Mouse (Mus musculus) ovary, adult 18-20 months (tissue): ENCODE results near the gene Krt34.

Experiments
- DNase-seq: peaks from one replicate; pipeline ENCODE4 v3.0.0; 2022; ENCODE audit warnings: low spot score, mixed read lengths

The Krt34 gene

GRCm38 (mm10) chr11:100041454-100041853 is at the start of gene Krt34:
Krt34 (minus strand) TSS chr11:100041554.
- DNase-seq = no peak

GRCm38 (mm10) chr11:100088378-100089025 is 47.1 kb upstream of the Krt34 start:
- no peak for DNase-seq

- no peak for DNase-seq
Measured at GRCm38 (mm10) chr11:100087861-100088260, 46.5 kb upstream of the Krt34 start, which contains the start of gene Krt32. Krt32 (minus strand) TSS chr11:100088226.

GRCm38 (mm10) chr11:100073873-100074272 is 32.5 kb upstream of the Krt34 start:
- DNase-seq = no peak

GRCm38 (mm10) chr11:100067293-100068036 is 26.1 kb upstream of the Krt34 start:
- no peak for DNase-seq

GRCm38 (mm10) chr11:100066236-100067010 is 25.1 kb upstream of the Krt34 start:
- DNase-seq = no peak

GRCm38 (mm10) chr11:100058875-100059274 is 17.5 kb upstream of the Krt34 start:
- DNase-seq = no peak

- DNase-seq = no peak
Measured at GRCm38 (mm10) chr11:100055686-100056655, 14.6 kb upstream of the Krt34 start.

GRCm38 (mm10) chr11:100050451-100050850 is 9.1 kb upstream of the Krt34 start, which contains the start of gene Krt31:
Krt31 (minus strand) TSS chr11:100050551.
- no peak for DNase-seq

GRCm38 (mm10) chr11:100047193-100047592 is 5.8 kb upstream of the Krt34 start:
- no peak for DNase-seq

- no peak for DNase-seq
Measured at GRCm38 (mm10) chr11:100046303-100046866, 5.0 kb upstream of the Krt34 start.

- DNase-seq = no peak
Measured at GRCm38 (mm10) chr11:100029768-100030167, 11.6 kb downstream of the Krt34 start, which contains the start of gene Krt33b. Krt33b (minus strand) TSS chr11:100029868.

- DNase-seq = no peak
Measured at GRCm38 (mm10) chr11:100021438-100021837, 19.9 kb downstream of the Krt34 start.

- DNase-seq = no peak
Measured at GRCm38 (mm10) chr11:100019466-100019865, 21.9 kb downstream of the Krt34 start.

GRCm38 (mm10) chr11:100016112-100016511 is 25.2 kb downstream of the Krt34 start, which contains the start of gene Krt33a:
Krt33a (minus strand) TSS chr11:100016212.
- DNase-seq = no peak

GRCm38 (mm10) chr11:100013691-100014171 is 27.6 kb downstream of the Krt34 start:
- no peak for DNase-seq

GRCm38 (mm10) chr11:100010682-100011081 is 30.7 kb downstream of the Krt34 start:
- no peak for DNase-seq

- no peak for DNase-seq
Measured at GRCm38 (mm10) chr11:100008336-100008735, 33.0 kb downstream of the Krt34 start.

- no peak for DNase-seq
Measured at GRCm38 (mm10) chr11:100006624-100007023, 34.7 kb downstream of the Krt34 start.

GRCm38 (mm10) chr11:100005905-100006304 is 35.4 kb downstream of the Krt34 start:
- DNase-seq = no peak

GRCm38 (mm10) chr11:100004846-100005245 is 36.5 kb downstream of the Krt34 start:
- no peak for DNase-seq
